Mouse (Mus musculus) embryonic facial prominence, embryonic 12.5 days (tissue): ENCODE measurements around the gene Nudt21. TPM values are rescaled to one million over a fixed set of nuclear protein-coding genes. Genes with fewer than 3 reads are reported as not detected.

Experiments used
- ATAC-seq: fragments of 200-750 bp; cut with Nextera tagmentation; 2 replicates; pipeline ENCODE4 v1.8.0; 2017; ENCODE audit not compliant: insufficient number of reproducible peaks, insufficient read depth, low FRiP score, low TSS enrichment
- H3K27ac ChIP-seq: fragments of 300-500 bp; sonication (generic); 2 replicates; pipeline ENCODE4 v1.5.1; 2016; ENCODE audit warnings: mild to moderate bottlenecking
- H3K27me3 ChIP-seq: fragments of 300-500 bp; sonication (generic); 2 replicates; pipeline ENCODE4 v1.6.1; 2016; ENCODE audit warnings: mild to moderate bottlenecking, moderate library complexity
- H3K36me3 ChIP-seq: fragments of 300-500 bp; sonication (generic); 2 replicates; pipeline ENCODE4 v1.6.1; 2016; ENCODE audit warnings: mild to moderate bottlenecking
- H3K4me1 ChIP-seq: fragments of 300-500 bp; sonication (generic); 2 replicates; pipeline ENCODE4 v1.6.1; 2016
- H3K4me2 ChIP-seq: fragments of 300-500 bp; sonication (generic); replicated peaks from 2 replicates; pipeline ENCODE4 v1.6.1; 2016; ENCODE audit warnings: mild to moderate bottlenecking, moderate library complexity
- H3K4me3 ChIP-seq: fragments of 300-500 bp; sonication (generic); 2 replicates; pipeline ENCODE4 v1.5.1; 2016; ENCODE audit warnings: mild to moderate bottlenecking
- H3K9ac ChIP-seq: fragments of 300-500 bp; sonication (generic); 2 replicates; pipeline ENCODE4 v1.6.1; 2016; ENCODE audit warnings: mild to moderate bottlenecking, moderate library complexity
- H3K9me3 ChIP-seq: fragments of 300-500 bp; sonication (generic); 2 replicates; pipeline ENCODE4 v1.6.1; 2016; ENCODE audit warnings: mild to moderate bottlenecking, moderate library complexity
- whole genome bisulfite sequencing: fragments of 180-500 bp; shearing (Covaris S2); methylation state at CpG from one replicate; pipeline ENCODE4 v1.1.7; 2016; 5-methylcytosine and 5-hydroxymethylcytosine counted together
- polyA plus RNA-seq: library from polyadenylated mRNA; unstranded; fragments of >200 nt; fragmentation: Nextera tagmentation; extraction: Ambion mirVana; gene quantifications from 2 replicates; pipeline ENCODE4 v1.2.1, GENCODE M21; 2016

Gene Nudt21
- polyA plus RNA-seq, 1 experiment from 2014 or later: 140 TPM

DNA sequence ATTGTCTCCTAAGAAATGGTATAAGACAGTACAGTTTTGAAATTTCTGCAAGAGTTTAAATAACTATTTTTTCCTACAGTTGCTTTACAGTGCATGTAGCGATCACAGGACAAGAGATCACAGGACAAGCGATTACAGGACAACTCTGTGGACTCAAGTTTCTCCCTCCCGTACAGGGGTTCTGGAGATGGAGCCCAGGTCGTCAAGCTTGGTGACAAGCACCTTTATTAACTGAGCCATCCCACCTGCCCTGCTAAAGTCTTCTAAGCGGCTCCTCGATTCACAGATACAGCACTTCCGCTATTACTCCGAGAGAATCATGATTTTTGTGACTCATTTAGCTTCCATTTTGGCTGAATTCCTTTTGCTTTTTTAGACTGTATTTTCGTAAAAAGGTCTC lies 7.1 kb downstream of the Nudt21 start:
- Histone ChIP-seq H3K9me3 (no peaks in the 10 kb centered on the region), H3K27me3 (no peaks in the 10 kb centered on the region), H3K27ac (no peak overlapping the region), H3K36me3 (peaks cover 54% of the 10 kb centered on the region), H3K9ac (no peak overlapping the region), H3K4me2 (no peak overlapping the region), H3K4me3 (no peak overlapping the region), H3K4me1 (peaks cover 8% of the 10 kb centered on the region; the same call in 1 of the 2 replicates)
- ATAC-seq: no peak
- 93% methylated on average over 9 of the region's 9 CpGs for WGBS

GRCm38 (mm10) chr8:94023916-94024315 lies 12.9 kb downstream of the Nudt21 start:
- Histone ChIP-seq H3K4me1 (no peaks in the 10 kb centered on the region), H3K4me2 (no peak overlapping the region), H3K27ac (no peak overlapping the region), H3K27me3 (no peaks in the 10 kb centered on the region), H3K4me3 (no peak overlapping the region), H3K9ac (no peak overlapping the region), H3K9me3 (no peaks in the 10 kb centered on the region), H3K36me3 (peaks cover 75% of the 10 kb centered on the region)
- no peak for ATAC-seq
- 93% methylated on average over 6 of the region's 6 CpGs for WGBS

GRCm38 (mm10) chr8:94013026-94013612 lies 23.7 kb downstream of the Nudt21 start:
- ATAC-seq: no peak
- no peaks in the 10 kb centered on the region for H3K27me3 ChIP-seq
- 37% methylated on average over 7 of the region's 7 CpGs for WGBS

DNA sequence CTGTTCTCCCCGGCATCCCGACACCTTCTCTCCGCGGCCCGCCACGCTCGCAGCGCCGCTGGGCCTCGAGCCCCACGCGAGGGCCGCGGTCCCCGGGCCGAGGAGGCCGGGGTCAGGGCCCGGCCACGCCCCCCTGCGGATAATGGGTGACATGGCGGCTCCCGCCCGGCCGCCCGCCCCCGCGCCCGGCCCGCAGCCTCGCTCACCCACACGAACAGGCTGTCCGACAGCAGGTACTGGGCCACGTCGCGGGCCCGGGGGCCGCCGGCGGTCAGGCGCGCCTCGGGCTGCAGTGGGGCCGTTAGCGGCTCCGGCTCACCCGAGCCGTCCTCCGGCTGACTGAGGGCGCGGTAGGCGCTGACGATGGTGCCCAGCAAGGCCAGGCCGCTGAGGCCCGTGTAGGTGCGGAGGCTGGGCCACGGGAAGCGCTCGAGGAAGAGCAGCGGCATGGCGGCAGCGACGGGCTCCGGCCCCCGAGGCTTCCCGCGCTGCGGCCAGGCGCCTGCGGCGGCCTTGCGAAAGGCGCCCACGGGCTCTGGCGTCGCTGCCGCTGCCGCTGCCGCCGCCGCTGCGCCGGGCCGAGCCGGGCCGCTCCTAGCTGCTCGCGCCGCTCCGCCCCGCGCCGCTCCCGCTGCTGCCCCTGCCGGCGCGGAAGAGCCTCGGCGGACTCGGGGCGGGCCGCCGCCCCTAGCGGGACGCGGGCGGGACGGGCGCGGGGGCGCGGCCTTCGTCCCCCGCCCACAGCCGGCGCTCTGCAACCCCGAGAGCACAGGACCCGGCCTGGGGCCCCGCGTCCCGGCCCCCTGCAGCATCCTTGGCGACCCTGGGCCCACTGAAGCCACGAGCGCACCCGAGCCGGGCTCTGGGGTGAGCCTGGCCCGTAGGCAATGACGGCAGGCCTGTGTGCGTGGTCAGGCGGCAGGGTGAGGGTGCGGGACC lies 24.5 kb downstream of the Nudt21 start, which contains the start of gene Amfr:
Amfr (minus strand) TSS at position 830 of the 939 bp plus-strand sequence.
- WGBS: under 1% methylated on average over 121 of the region's 130 CpGs
- H3K4me3 ChIP-seq: peak within 1 kb of the TSS; percentile 65
- peak within 1 kb of the TSS; percentile 90 for H3K4me2 ChIP-seq
- H3K27me3 ChIP-seq: no peaks in the 10 kb centered on the region
- no peaks in the 10 kb centered on the region for H3K9me3 ChIP-seq
- no peaks in the 10 kb centered on the region for H3K36me3 ChIP-seq
- ATAC-seq: peak; percentile 89
- peaks cover 27% of the 10 kb centered on the region for H3K4me1 ChIP-seq
- peak within 1 kb of the TSS; percentile 90 for H3K27ac ChIP-seq
- H3K9ac ChIP-seq: peak within 1 kb of the TSS; percentile 89

More at GRCm38 (mm10) chr8:94013026-94013612, 23.7 kb downstream of the Nudt21 start:
- peak overlapping the region; percentile 90 for H3K4me2 ChIP-seq
- peak overlapping the region; percentile 65 for H3K4me3 ChIP-seq
- peak overlapping the region; percentile 89 for H3K9ac ChIP-seq
- no peaks in the 10 kb centered on the region for H3K9me3 ChIP-seq
- peak overlapping the region; percentile 90 for H3K27ac ChIP-seq
- H3K4me1 ChIP-seq: peaks cover 27% of the 10 kb centered on the region
- no peaks in the 10 kb centered on the region for H3K36me3 ChIP-seq

DNA sequence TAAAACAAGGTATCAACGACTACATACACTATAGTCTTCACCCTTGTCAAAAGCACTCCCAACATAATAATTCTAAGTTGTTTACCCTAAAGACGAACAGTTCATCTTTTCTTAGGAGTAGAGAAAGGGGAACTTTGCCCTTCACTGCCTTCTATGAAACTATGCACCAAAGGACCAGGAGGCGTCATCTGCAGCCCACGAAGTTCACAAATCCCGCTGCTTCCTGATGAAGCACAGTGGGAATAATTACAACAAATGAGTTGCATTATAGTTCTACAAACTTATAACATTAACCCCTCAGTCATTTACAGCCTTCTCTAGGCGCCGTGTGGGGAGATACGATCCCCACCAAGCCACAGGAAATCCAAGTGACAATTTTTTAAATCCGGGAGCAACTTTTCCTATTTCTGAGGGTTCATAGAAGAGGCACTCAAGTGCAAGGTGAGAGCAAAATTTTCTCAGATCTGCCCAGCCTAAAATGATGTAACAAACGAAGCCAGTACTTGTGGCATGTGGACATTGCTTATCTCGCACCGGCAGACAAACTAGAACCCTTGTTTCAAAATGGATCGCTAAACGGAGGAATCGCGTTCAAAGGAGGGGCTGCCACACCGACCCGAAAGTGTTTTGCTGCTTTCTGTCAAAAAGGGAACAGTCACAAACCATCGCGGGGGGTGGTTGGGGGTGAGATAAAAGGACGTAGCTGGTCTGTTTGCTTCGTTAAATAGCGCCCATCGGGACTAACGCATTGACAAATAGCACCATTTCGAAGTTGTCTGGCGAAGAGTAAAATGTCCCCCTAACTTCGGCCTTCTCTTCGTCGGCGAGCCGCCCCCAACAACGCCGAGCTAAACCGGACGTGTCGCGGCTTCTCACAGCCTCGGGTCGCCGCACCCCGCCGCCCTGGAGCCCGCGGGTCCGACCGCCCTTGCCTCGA lies 25.5 kb downstream of the Nudt21 start:
- Histone ChIP-seq H3K9ac (peak overlapping the region; percentile 89), H3K27ac (peak overlapping the region; percentile 90), H3K36me3 (no peaks in the 10 kb centered on the region), H3K27me3 (no peaks in the 10 kb centered on the region), H3K4me2 (peak overlapping the region; percentile 90), H3K9me3 (no peaks in the 10 kb centered on the region), H3K4me3 (peak overlapping the region; percentile 65), H3K4me1 (peaks cover 27% of the 10 kb centered on the region)
- no peak for ATAC-seq
- 3% methylated on average over 48 of the region's 48 CpGs for WGBS

- Histone ChIP-seq H3K27me3 (no peaks in the 10 kb centered on the region), H3K36me3 (no peaks in the 10 kb centered on the region), H3K4me1 (peaks cover 27% of the 10 kb centered on the region), H3K9ac (no peak overlapping the region), H3K9me3 (no peaks in the 10 kb centered on the region), H3K4me2 (peak overlapping the region; percentile 22; the same call in 1 of the 2 replicates), H3K27ac (no peak overlapping the region), H3K4me3 (no peak overlapping the region)
- WGBS: 64% methylated on average over 2 of the region's 2 CpGs
- no peak for ATAC-seq
Observed at GRCm38 (mm10) chr8:94010101-94010705, 26.6 kb downstream of the Nudt21 start.

DNA sequence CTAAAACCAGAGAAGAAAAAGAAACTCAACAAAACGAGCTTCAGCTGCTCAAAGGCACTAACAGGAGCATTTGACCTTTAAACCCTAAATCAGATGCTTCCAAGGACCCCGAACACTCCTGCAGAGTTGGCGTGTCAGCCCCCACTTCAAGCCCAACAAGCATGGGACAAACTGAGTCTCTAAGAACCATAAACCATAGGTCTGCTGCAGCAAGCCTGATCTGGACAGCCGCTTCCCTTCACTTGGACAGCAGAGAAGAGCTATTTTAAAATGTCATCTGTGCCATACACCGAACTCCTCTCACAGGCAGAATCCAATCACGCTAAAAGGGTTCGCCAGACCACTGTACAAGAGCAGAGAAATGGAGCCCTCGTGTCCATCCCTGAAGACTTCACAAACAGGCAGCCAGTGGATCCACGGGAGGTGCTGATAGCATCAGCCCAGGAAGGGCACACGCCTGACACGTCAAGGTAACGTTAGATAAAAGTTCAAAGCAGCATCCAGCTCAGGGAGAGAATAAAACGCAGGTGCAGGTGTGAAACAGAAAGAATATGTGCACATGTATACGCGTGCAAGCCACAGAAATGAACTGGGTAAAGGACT lies 27.5 kb downstream of the Nudt21 start:
- ATAC-seq: no peak
- H3K4me1 ChIP-seq: peaks cover 27% of the 10 kb centered on the region
- H3K36me3 ChIP-seq: no peaks in the 10 kb centered on the region
- no peak overlapping the region for H3K9ac ChIP-seq
- no peak overlapping the region for H3K27ac ChIP-seq
- WGBS: 60% methylated on average over 15 of the region's 15 CpGs
- H3K4me3 ChIP-seq: no peak overlapping the region
- H3K4me2 ChIP-seq: no peak overlapping the region
- no peaks in the 10 kb centered on the region for H3K9me3 ChIP-seq
- no peaks in the 10 kb centered on the region for H3K27me3 ChIP-seq

DNA sequence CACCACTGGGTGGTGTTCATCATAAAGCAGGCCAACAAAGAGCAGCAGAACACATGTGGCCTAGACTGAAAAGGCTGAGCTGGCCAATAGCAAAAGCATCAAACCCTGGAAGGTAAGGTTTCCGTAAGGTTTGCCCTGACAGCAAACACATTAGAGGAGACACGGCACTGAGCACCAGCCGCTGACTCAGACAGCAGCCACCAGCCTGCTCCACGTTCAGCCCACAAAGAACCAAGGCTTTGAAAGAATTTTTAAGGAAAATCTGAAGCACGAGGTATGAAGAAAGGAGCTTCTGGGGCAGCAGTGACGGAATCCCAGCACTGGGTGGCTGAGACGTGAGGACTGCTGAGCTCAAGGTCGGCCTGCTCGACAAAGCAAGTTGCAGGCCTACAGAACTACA lies 32.7 kb downstream of the Nudt21 start:
- Histone ChIP-seq H3K27me3 (no peaks in the 10 kb centered on the region), H3K4me3 (no peak overlapping the region), H3K9me3 (no peaks in the 10 kb centered on the region), H3K4me1 (0 out of 2 replicates have a peak, but pooled peaks cover 3% of the 10 kb centered on the region), H3K4me2 (no peak overlapping the region), H3K36me3 (peaks cover 26% of the 10 kb centered on the region), H3K27ac (no peak overlapping the region), H3K9ac (no peak overlapping the region)
- whole genome bisulfite sequencing: 88% methylated on average over 9 of the region's 9 CpGs
- ATAC-seq: no peak

DNA sequence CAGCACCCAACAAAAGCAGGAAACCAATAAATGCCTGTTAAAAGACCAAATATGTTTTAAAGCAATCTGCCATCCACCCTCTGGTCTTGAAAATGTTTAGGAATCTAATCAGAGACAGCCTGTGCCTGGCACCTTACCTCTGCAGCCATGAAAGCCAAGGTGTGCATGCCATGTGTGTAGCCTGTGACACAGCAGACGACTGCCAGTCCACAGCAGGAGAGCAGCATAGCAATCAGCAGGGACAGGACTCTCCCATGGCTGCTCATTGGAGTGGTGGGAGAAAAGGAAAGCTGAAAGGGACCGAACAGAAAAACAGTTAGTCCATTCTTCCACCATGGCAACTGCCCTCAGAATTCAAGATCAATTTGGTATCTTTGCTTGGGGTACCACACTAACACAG lies 37.9 kb downstream of the Nudt21 start:
- Histone ChIP-seq H3K27me3 (no peaks in the 10 kb centered on the region), H3K4me3 (no peak overlapping the region), H3K9me3 (no peaks in the 10 kb centered on the region), H3K27ac (no peak overlapping the region), H3K4me1 (no peaks in the 10 kb centered on the region), H3K4me2 (no peak overlapping the region), H3K36me3 (peaks cover 44% of the 10 kb centered on the region), H3K9ac (no peak overlapping the region)
- ATAC-seq: no peak
- 92% methylated on average over 2 of the region's 2 CpGs for WGBS

DNA sequence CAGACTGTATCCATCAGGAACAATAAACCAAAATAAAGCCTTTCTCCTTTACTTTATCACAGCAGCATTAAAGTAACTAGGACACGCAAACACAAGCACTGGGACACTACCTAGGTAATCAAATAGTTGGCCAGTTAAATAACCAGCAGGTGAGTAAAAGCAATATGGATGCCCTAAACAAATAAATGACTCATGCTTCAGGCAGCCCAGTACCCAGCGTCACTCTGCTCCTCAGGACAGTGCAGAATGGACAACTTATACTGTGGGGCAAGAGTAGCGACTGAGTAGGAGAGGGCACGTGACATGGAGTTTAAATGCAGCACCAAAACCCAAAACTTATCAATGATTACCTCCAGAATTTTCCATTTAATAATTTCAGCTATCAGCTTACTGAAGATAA lies 47.1 kb downstream of the Nudt21 start:
- no peak overlapping the region for H3K4me3 ChIP-seq

More for the DNA sequence above, 47.1 kb downstream of the Nudt21 start:
- no peak for ATAC-seq
- Histone ChIP-seq H3K9me3 (peaks cover 4% of the 10 kb centered on the region; the same call in 1 of the 2 replicates), H3K4me1 (no peaks in the 10 kb centered on the region), H3K27me3 (no peaks in the 10 kb centered on the region), H3K36me3 (peaks cover 39% of the 10 kb centered on the region), H3K27ac (no peak overlapping the region), H3K4me2 (no peak overlapping the region), H3K9ac (no peak overlapping the region)
- 89% methylated on average over 4 of the region's 4 CpGs for WGBS
